Mouse (Mus musculus) forebrain, embryonic 11.5 days (tissue): ENCODE measurements around the gene Tspan11. TPM values are rescaled to one million over a fixed set of nuclear protein-coding genes. Genes with fewer than 3 reads are reported as not detected.

Experiments used
- ATAC-seq: fragments of 200-750 bp; cut with Nextera tagmentation; replicated peaks from 2 replicates; pipeline ENCODE4 v1.8.0; 2017; ENCODE audit warnings: moderate TSS enrichment; ENCODE audit not compliant: low FRiP score
- DNase-seq: peaks from one replicate; pipeline ENCODE4 v3.0.0-alpha.2; 2017; ENCODE audit warnings: low spot score
- H3K27ac ChIP-seq: fragments of 300-500 bp; sonication (generic); 2 replicates; pipeline ENCODE4 v1.5.1; 2014; ENCODE audit warnings: low read depth, low read length
- H3K27me3 ChIP-seq: fragments of 300-500 bp; sonication (generic); 2 replicates; pipeline ENCODE4 v1.6.1; 2014; ENCODE audit warnings: mild to moderate bottlenecking, low read length, mixed read lengths; ENCODE audit not compliant: control insufficient read depth, insufficient read depth
- H3K36me3 ChIP-seq: fragments of 300-500 bp; sonication (generic); 2 replicates; pipeline ENCODE4 v1.6.1; 2014; ENCODE audit warnings: mild to moderate bottlenecking, low read length, moderate library complexity, mixed read lengths; ENCODE audit not compliant: control insufficient read depth, insufficient read depth
- H3K4me1 ChIP-seq: fragments of 300-500 bp; sonication (generic); replicated peaks from 2 replicates; pipeline ENCODE4 v1.6.1; 2014; ENCODE audit warnings: low read length, mixed read lengths; ENCODE audit not compliant: control insufficient read depth, insufficient read depth
- H3K4me2 ChIP-seq: fragments of 300-500 bp; sonication (generic); 2 replicates; pipeline ENCODE4 v1.6.1; 2014; ENCODE audit warnings: low read depth, mild to moderate bottlenecking, low read length, moderate library complexity, mixed read lengths; ENCODE audit not compliant: severe bottlenecking
- H3K4me3 ChIP-seq: fragments of 300-500 bp; sonication (generic); 2 replicates; pipeline ENCODE4 v1.5.1; 2014; ENCODE audit warnings: low read depth, low read length
- H3K9ac ChIP-seq: fragments of 300-500 bp; sonication (generic); 2 replicates; pipeline ENCODE4 v1.6.1; 2014; ENCODE audit warnings: low read length
- H3K9me3 ChIP-seq: fragments of 300-500 bp; sonication (generic); 2 replicates; pipeline ENCODE4 v1.6.1; 2016; ENCODE audit warnings: low read length, mixed read lengths; ENCODE audit not compliant: control insufficient read depth
- WGBS: fragments of 180-500 bp; shearing (Covaris S2); extraction: QIAGEN DNeasy Blood & Tissue Kit; methylation state at CpG from one replicate; pipeline ENCODE4 v1.1.7; 2014; 5-methylcytosine and 5-hydroxymethylcytosine counted together
- polyA plus RNA-seq: library from polyadenylated mRNA; unstranded; fragments of >200 nt; fragmentation: Nextera tagmentation; extraction: Ambion mirVana; gene quantifications from 2 replicates; pipeline ENCODE4 v1.2.1, GENCODE M21; 2014

Gene Tspan11
- polyA plus RNA-seq, 1 experiment from 2014 or later: 6.4 TPM

DNA sequence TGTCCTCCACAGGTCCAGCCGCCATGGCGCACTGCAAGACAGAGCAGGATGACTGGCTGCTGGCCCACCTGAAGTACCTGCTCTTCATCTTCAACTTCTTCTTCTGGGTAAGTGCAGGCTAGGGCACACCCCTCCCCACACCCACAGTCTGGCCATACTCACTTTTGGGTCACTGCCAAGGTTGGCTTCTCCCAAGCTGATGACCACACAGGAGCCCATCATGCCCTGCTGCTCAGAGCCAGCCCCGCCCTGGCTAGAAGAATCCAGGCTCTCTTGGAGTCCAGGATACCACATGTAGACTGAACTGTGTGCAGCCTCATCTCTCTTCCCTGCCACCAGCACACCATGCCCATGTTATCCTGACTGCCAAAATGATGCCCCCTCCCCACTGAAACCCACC lies 25.5 kb downstream of the Tspan11 start:
- Histone ChIP-seq H3K9me3 (no peaks in the 10 kb centered on the region), H3K4me3 (no peak overlapping the region), H3K4me1 (no peaks in the 10 kb centered on the region), H3K27ac (no peak overlapping the region), H3K4me2 (no peak overlapping the region), H3K9ac (no peak overlapping the region), H3K36me3 (no peaks in the 10 kb centered on the region; the same call in 1 of the 2 replicates), H3K27me3 (no peaks in the 10 kb centered on the region)
- DNase-seq (no peak), ATAC-seq (0 out of 2 replicates have a peak, but pooled peaks have one; percentile 24)
- WGBS: 94% methylated on average over 3 of the region's 3 CpGs

- Histone ChIP-seq H3K4me1 (no peaks in the 10 kb centered on the region), H3K27ac (no peak overlapping the region), H3K36me3 (no peaks in the 10 kb centered on the region; the same call in 1 of the 2 replicates), H3K9ac (no peak overlapping the region), H3K27me3 (no peaks in the 10 kb centered on the region), H3K9me3 (no peaks in the 10 kb centered on the region), H3K4me2 (no peak overlapping the region), H3K4me3 (no peak overlapping the region)
- no peak for ATAC-seq
- WGBS: 84% methylated on average over 3 of the region's 3 CpGs
- no peak for DNase-seq
Measured at GRCm38 (mm10) chr6:127916993-127917392, 29.6 kb downstream of the Tspan11 start.

GRCm38 (mm10) chr6:127917712-127918111 lies 30.3 kb downstream of the Tspan11 start:
- no peak overlapping the region for H3K27ac ChIP-seq
- WGBS: 78% methylated on average over 4 of the region's 4 CpGs
- no peak for DNase-seq
- H3K9me3 ChIP-seq: no peaks in the 10 kb centered on the region
- ATAC-seq: no peak
- no peak overlapping the region for H3K4me3 ChIP-seq
- H3K4me2 ChIP-seq: no peak overlapping the region
- no peaks in the 10 kb centered on the region; the same call in 1 of the 2 replicates for H3K36me3 ChIP-seq
- no peaks in the 10 kb centered on the region for H3K27me3 ChIP-seq
- H3K9ac ChIP-seq: no peak overlapping the region
- H3K4me1 ChIP-seq: no peaks in the 10 kb centered on the region

DNA sequence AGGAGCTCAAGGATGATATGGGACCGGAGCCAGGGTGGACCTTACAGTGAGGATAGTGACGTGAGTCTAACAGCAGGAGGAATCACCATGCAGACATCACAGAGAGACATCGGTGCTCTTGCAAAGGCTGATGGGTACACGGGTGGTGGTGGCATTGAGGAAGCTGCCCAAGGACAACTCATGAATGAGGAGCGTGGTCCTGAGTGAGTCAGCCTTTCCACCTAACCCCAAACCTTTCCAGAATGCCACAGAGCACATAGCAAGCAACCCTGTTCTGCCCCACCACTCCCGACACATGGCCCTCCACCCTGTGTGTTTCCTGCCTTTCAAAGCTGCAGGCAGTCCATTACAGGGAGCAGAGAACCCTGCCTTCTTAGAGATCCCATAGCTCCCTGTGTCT lies 32.1 kb downstream of the Tspan11 start:
- ATAC-seq: no peak
- H3K9ac ChIP-seq: no peak overlapping the region
- H3K36me3 ChIP-seq: no peaks in the 10 kb centered on the region; the same call in 1 of the 2 replicates
- 89% methylated on average over 6 of the region's 6 CpGs for WGBS
- H3K27me3 ChIP-seq: no peaks in the 10 kb centered on the region
- no peaks in the 10 kb centered on the region for H3K4me1 ChIP-seq
- H3K27ac ChIP-seq: no peak overlapping the region
- H3K4me3 ChIP-seq: no peak overlapping the region
- DNase-seq: no peak
- H3K4me2 ChIP-seq: no peak overlapping the region
- H3K9me3 ChIP-seq: no peaks in the 10 kb centered on the region

DNA sequence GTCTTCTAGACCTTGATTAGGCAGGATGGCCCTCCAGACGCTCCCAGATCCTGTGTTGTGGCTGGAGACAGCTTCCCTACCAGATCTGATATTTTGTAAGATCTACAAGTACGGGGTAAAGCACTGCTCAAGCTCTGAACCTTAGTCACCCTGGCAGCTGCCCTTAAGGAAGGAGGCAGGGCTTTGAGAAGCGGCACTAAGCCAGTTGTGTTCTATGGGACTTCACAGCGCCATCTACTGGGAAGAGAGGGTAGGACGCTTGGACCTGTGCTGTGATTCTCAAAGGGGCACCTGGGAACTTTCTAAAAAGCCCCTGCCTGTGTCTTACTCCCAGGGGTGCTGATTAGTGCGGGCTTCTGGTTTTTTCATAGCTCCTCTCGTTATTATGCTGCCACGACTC lies 33.3 kb downstream of the Tspan11 start:
- 6% methylated on average over 8 of the region's 8 CpGs for WGBS

GRCm38 (mm10) chr6:127921996-127922395 lies 34.6 kb downstream of the Tspan11 start:
- Histone ChIP-seq H3K9me3 (no peaks in the 10 kb centered on the region), H3K4me1 (no peaks in the 10 kb centered on the region), H3K36me3 (no peaks in the 10 kb centered on the region), H3K9ac (no peak overlapping the region), H3K4me2 (no peak overlapping the region), H3K27me3 (no peaks in the 10 kb centered on the region), H3K4me3 (no peak overlapping the region), H3K27ac (no peak overlapping the region)
- WGBS: 67% methylated on average over 9 of the region's 9 CpGs
- DNase-seq: no peak
- no peak for ATAC-seq

More for the DNA sequence above, 33.3 kb downstream of the Tspan11 start:
- no peak overlapping the region for H3K4me2 ChIP-seq
- no peak overlapping the region for H3K27ac ChIP-seq
- H3K27me3 ChIP-seq: no peaks in the 10 kb centered on the region
- ATAC-seq (0 out of 2 replicates have a peak, but pooled peaks have one; percentile 42), DNase-seq (peak; percentile 86)
- H3K9me3 ChIP-seq: no peaks in the 10 kb centered on the region
- no peak overlapping the region for H3K4me3 ChIP-seq
- no peak overlapping the region for H3K9ac ChIP-seq
- H3K4me1 ChIP-seq: no peaks in the 10 kb centered on the region
- no peaks in the 10 kb centered on the region; the same call in 1 of the 2 replicates for H3K36me3 ChIP-seq

DNA sequence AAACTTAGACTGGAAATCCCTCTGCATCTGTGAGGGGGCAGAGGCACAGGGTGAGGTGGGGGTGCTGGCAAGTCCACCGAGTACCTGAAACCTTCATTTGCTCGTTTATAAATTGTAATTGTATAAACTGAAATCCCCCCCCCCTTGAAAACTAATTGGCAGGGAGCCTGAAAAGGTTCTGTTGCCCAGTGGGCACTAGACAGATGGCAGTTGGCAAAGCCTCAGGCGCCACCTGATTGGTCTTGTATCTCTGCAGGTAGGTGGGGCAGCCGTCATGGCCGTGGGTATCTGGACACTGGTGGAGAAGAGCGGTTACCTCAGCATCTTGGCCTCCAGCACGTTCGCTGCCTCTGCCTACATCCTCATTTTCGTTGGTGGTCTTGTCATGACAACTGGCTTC lies 35.9 kb downstream of the Tspan11 start:
- Histone ChIP-seq H3K4me2 (no peak overlapping the region), H3K9ac (no peak overlapping the region), H3K36me3 (no peaks in the 10 kb centered on the region), H3K4me3 (no peak overlapping the region), H3K27me3 (no peaks in the 10 kb centered on the region), H3K9me3 (no peaks in the 10 kb centered on the region), H3K27ac (no peak overlapping the region), H3K4me1 (no peaks in the 10 kb centered on the region)
- 88% methylated on average over 9 of the region's 9 CpGs for WGBS
- DNase-seq: no peak
- no peak for ATAC-seq

GRCm38 (mm10) chr6:127924750-127925149 lies 37.4 kb downstream of the Tspan11 start:
- WGBS: 67% methylated on average over 6 of the region's 6 CpGs
- ATAC-seq (no peak), DNase-seq (no peak)
- Histone ChIP-seq H3K9me3 (no peaks in the 10 kb centered on the region), H3K27ac (no peak overlapping the region), H3K4me3 (no peak overlapping the region), H3K27me3 (no peaks in the 10 kb centered on the region), H3K36me3 (no peaks in the 10 kb centered on the region), H3K9ac (no peak overlapping the region), H3K4me2 (no peak overlapping the region), H3K4me1 (no peaks in the 10 kb centered on the region)

- 64% methylated on average over 9 of the region's 9 CpGs for WGBS
- H3K4me1 ChIP-seq: no peaks in the 10 kb centered on the region
- H3K9ac ChIP-seq: no peak overlapping the region
- H3K36me3 ChIP-seq: no peaks in the 10 kb centered on the region
- no peak for DNase-seq
- no peak overlapping the region for H3K4me2 ChIP-seq
- H3K27ac ChIP-seq: no peak overlapping the region
- no peaks in the 10 kb centered on the region for H3K27me3 ChIP-seq
- ATAC-seq: no peak
- H3K9me3 ChIP-seq: no peaks in the 10 kb centered on the region
- no peak overlapping the region for H3K4me3 ChIP-seq
Measured at GRCm38 (mm10) chr6:127925915-127926314, 38.5 kb downstream of the Tspan11 start.
